Mouse (Mus musculus) ES-E14 (cell line): ENCODE results near the gene Pcgf1.

Source experiments
- CHD2 ChIP-seq: IDR thresholded peaks from 2 replicates; pipeline ENCODE4 v1.6.1; 2014; ENCODE audit warnings: mild to moderate bottlenecking, low read depth, low read length, inconsistent platforms
- HCFC1 ChIP-seq: IDR thresholded peaks from 2 replicates; pipeline ENCODE4 v1.6.1; 2012; ENCODE audit warnings: low read length, inconsistent platforms, borderline replicate concordance; ENCODE audit not compliant: insufficient read depth
- MAFK ChIP-seq: IDR thresholded peaks from 2 replicates; pipeline ENCODE4 v1.6.1; 2014; ENCODE audit warnings: mild to moderate bottlenecking, low read depth, low read length, inconsistent platforms; ENCODE audit not compliant: insufficient read depth
- ZC3H11A ChIP-seq: IDR thresholded peaks from 2 replicates; pipeline ENCODE4 v1.6.1; 2012; ENCODE audit warnings: low read depth, mild to moderate bottlenecking, inconsistent platforms, low read length, borderline replicate concordance
- ZNF384 ChIP-seq: IDR thresholded peaks from 2 replicates; pipeline ENCODE4 v1.6.1; 2012; ENCODE audit warnings: low read depth, low read length, inconsistent platforms

DNA sequence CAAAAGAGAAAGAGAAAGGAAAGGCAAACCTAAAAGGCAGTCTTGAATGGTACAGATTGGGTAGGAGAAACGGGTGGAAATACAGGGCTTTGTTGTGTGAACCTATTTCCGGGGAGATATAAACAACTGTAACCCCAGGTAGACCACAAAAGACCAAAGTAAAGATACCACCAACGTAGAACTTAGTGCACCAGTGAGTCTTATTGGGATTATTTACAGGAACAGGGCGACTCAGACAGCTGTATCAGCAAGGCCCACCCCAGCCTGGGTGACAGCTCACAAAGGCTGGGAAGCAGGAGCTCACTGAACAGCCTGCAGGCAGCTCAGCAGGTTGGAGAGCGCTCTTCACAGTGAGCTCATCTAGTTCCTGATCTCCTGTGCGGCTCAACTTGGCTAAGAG lies 18.3 kb downstream of the Pcgf1 start:
- TF ChIP-seq ZC3H11A (no peak), CHD2 (no peak), HCFC1 (no peak), ZNF384 (no peak), MAFK (no peak)
